Mouse (Mus musculus): ENCODE results near the gene Plekha6.

Gene Plekha6

GRCm38 (mm10) chr1:133276983-133277382, 113.0 kb downstream of the Plekha6 start:
- no peak for DNase-seq (ENCODE audit: low spot score)

- DNase-seq (ENCODE audit: low spot score), result no peak
Observed at GRCm38 (mm10) chr1:133278539-133278938, 114.5 kb downstream of the Plekha6 start.

- DNase-seq (ENCODE audit: low spot score), result no peak
Observed at GRCm38 (mm10) chr1:133278946-133279631, 115.1 kb downstream of the Plekha6 start.

GRCm38 (mm10) chr1:133279632-133280093, 115.7 kb downstream of the Plekha6 start:
- DNase-seq (ENCODE audit: low spot score), result no peak

GRCm38 (mm10) chr1:133280537-133280936, 116.5 kb downstream of the Plekha6 start:
- DNase-seq (ENCODE audit: low spot score), result no peak

- DNase-seq (ENCODE audit: low spot score), result no peak
Observed at GRCm38 (mm10) chr1:133285907-133286306, 121.9 kb downstream of the Plekha6 start.

GRCm38 (mm10) chr1:133287051-133287450, 123.0 kb downstream of the Plekha6 start:
- no peak for DNase-seq (ENCODE audit: low spot score)

- DNase-seq (ENCODE audit: low spot score), result no peak
Observed at GRCm38 (mm10) chr1:133287880-133288279, 123.9 kb downstream of the Plekha6 start.

- no peak for DNase-seq (ENCODE audit: low spot score)
Observed at GRCm38 (mm10) chr1:133291888-133292287, 127.9 kb downstream of the Plekha6 start.

GRCm38 (mm10) chr1:133292608-133293007, 128.6 kb downstream of the Plekha6 start:
- no peak for DNase-seq (ENCODE audit: low spot score)

GRCm38 (mm10) chr1:133296376-133296775, 132.4 kb downstream of the Plekha6 start:
- no peak for DNase-seq (ENCODE audit: low spot score)

GRCm38 (mm10) chr1:133298816-133299215, 134.8 kb downstream of the Plekha6 start:
- no peak for DNase-seq (ENCODE audit: low spot score)

GRCm38 (mm10) chr1:133302540-133302939, 138.5 kb downstream of the Plekha6 start:
- DNase-seq (ENCODE audit: low spot score), result no peak

GRCm38 (mm10) chr1:133306842-133307241, 142.8 kb downstream of the Plekha6 start:
- DNase-seq (ENCODE audit: low spot score), result peak; percentile 39

GRCm38 (mm10) chr1:133307318-133307717, 143.3 kb downstream of the Plekha6 start:
- peak; percentile 56 for DNase-seq (ENCODE audit: low spot score)

GRCm38 (mm10) chr1:133309652-133310267, 145.8 kb downstream of the Plekha6 start, which contains the start of gene Golt1a:
TSS of gene Golt1a (plus strand) at chr1:133309800.
- DNase-seq (ENCODE audit: low spot score), result no peak

- DNase-seq (ENCODE audit: low spot score), result no peak
Observed at GRCm38 (mm10) chr1:133311240-133311639, 147.2 kb downstream of the Plekha6 start.

GRCm38 (mm10) chr1:133311946-133312345, 147.9 kb downstream of the Plekha6 start:
- no peak for DNase-seq (ENCODE audit: low spot score)

- peak; percentile 29 for DNase-seq (ENCODE audit: low spot score)
Observed at GRCm38 (mm10) chr1:133314364-133314763, 150.4 kb downstream of the Plekha6 start.

- DNase-seq (ENCODE audit: low spot score), result no peak
Observed at GRCm38 (mm10) chr1:133315775-133316174, 151.8 kb downstream of the Plekha6 start.

GRCm38 (mm10) chr1:133316577-133316976, 152.6 kb downstream of the Plekha6 start:
- DNase-seq (ENCODE audit: low spot score), result no peak

GRCm38 (mm10) chr1:133317149-133317548, 153.1 kb downstream of the Plekha6 start:
- no peak for DNase-seq (ENCODE audit: low spot score)

GRCm38 (mm10) chr1:133321267-133321925, 157.4 kb downstream of the Plekha6 start, which contains the start of gene Kiss1:
TSS of gene Kiss1 (plus strand) at chr1:133321875.
- DNase-seq (ENCODE audit: low spot score), result no peak
